Mouse (Mus musculus): ENCODE data around the gene Gm37240.

GRCm38 (mm10) chr3:85189791-85190190 lies 697.5 kb downstream of the Gm37240 start:
- no peak for TF ChIP-seq ZC3H11A (IDR thresholded peaks at IDR 0.05; ENCODE audit: borderline replicate concordance, low read depth, low read length)
- TF ChIP-seq CHD2 (IDR thresholded peaks at IDR 0.05; ENCODE audit: low read depth, low read length): no peak
- no peak for TF ChIP-seq HCFC1 (IDR thresholded peaks at IDR 0.05; ENCODE audit: borderline replicate concordance, insufficient read depth, low read length)
- no peak for TF ChIP-seq ZNF384 (IDR thresholded peaks at IDR 0.05; ENCODE audit: low read depth, low read length)

Data from ES-E14 (cell line).